Mouse (Mus musculus) C2C12 (cell line): ENCODE data around the gene Slc25a35. TPM values are rescaled to one million over a fixed set of nuclear protein-coding genes. Genes with fewer than 3 reads are reported as not detected.
"Not testable (repeated sequence)": the region's sequence is repeated elsewhere in the genome, so short reads cannot be mapped to it uniquely, and the experiment has no call there.

Source experiments
- H3K27me3 ChIP-seq: one replicate; pipeline ENCODE4 v1.6.1; 2011; ENCODE audit not compliant: control insufficient read depth, insufficient read depth, insufficient read length
- H3K36me3 ChIP-seq: one replicate; pipeline ENCODE4 v1.6.1; 2011; ENCODE audit not compliant: control insufficient read depth, insufficient read depth
- H3K4me3 ChIP-seq: one replicate; pipeline ENCODE4 v1.5.1; 2011; ENCODE audit warnings: mild to moderate bottlenecking, control low read depth; ENCODE audit not compliant: poor library complexity, insufficient read depth, severe bottlenecking
- H3K79me2 ChIP-seq: one replicate; pipeline ENCODE4 v1.6.1; 2011; ENCODE audit not compliant: control insufficient read depth, insufficient read depth
- H3K79me3 ChIP-seq: one replicate; pipeline ENCODE4 v1.6.1; 2011; ENCODE audit warnings: low read depth, control low read depth
- H3ac ChIP-seq: one replicate; pipeline ENCODE3; 2011; ENCODE audit warnings: low read depth; ENCODE audit not compliant: control insufficient read depth, insufficient read length
- CEBPB ChIP-seq: IDR thresholded peaks from one replicate; pipeline ENCODE4 v1.6.1; 2011; ENCODE audit warnings: low read depth, mild to moderate bottlenecking, control low read depth, moderate library complexity
- CTCF ChIP-seq: IDR thresholded peaks from one replicate; pipeline ENCODE4 v1.5.1; 2011; ENCODE audit not compliant: control insufficient read depth, insufficient read depth, insufficient read length
- FOSL1 ChIP-seq: IDR thresholded peaks from one replicate; pipeline ENCODE4 v1.8.0; 2011; ENCODE audit warnings: mild to moderate bottlenecking, low read length; ENCODE audit not compliant: poor library complexity, insufficient read depth, severe bottlenecking
- MAX ChIP-seq: IDR thresholded peaks from one replicate; pipeline ENCODE4 v1.6.1; 2011; ENCODE audit warnings: mild to moderate bottlenecking, control low read depth
- MYOD1 ChIP-seq: IDR thresholded peaks from one replicate; pipeline ENCODE4 v1.6.1; 2011; ENCODE audit warnings: low read depth; ENCODE audit not compliant: control insufficient read depth, insufficient read length
- MYOG ChIP-seq: IDR thresholded peaks from one replicate; pipeline ENCODE4 v1.6.1; 2011; ENCODE audit not compliant: control insufficient read depth, insufficient read length; ENCODE audit errors: extremely low read depth
- USF1 ChIP-seq: IDR thresholded peaks from one replicate; pipeline ENCODE4 v1.6.1; 2011; ENCODE audit warnings: low read depth, mild to moderate bottlenecking, control low read depth, moderate library complexity
- polyA plus RNA-seq: library from polyadenylated mRNA; unstranded; fragments of >200 nt; fragmentation: generic; extraction: Trizol; gene quantifications from one replicate; pipeline ENCODE4 v1.2.1, GENCODE M21; 2012; ENCODE audit warnings: missing spikeins

Slc25a35 gene
- polyA plus RNA-seq, 1 experiment, result 0.88 TPM

GRCm38 (mm10) chr11:68966554-68966953, 1.4 kb upstream of the Slc25a35 start:
- Histone ChIP-seq H3K79me3 (no peaks in the 10 kb centered on the region), H3K27me3 (no peaks in the 10 kb centered on the region), H3K36me3 (no peaks in the 10 kb centered on the region), H3K79me2 (no peaks in the 10 kb centered on the region), H3K4me3 (no peak overlapping the region), H3ac (no peak overlapping the region)
- TF ChIP-seq MYOD1 (no peak), MYOG (no peak), CEBPB (no peak), MAX (no peak), USF1 (no peak), FOSL1 (no peak), CTCF (no peak)

GRCm38 (mm10) chr11:68968752-68969151, 821 bp downstream of the Slc25a35 start:
- TF ChIP-seq USF1, result no peak
- TF ChIP-seq MAX, result no peak
- Histone ChIP-seq H3K79me2 (no peaks in the 10 kb centered on the region), H3ac (no peak overlapping the region), H3K79me3 (no peaks in the 10 kb centered on the region), H3K27me3 (no peaks in the 10 kb centered on the region), H3K4me3 (no peak overlapping the region), H3K36me3 (no peaks in the 10 kb centered on the region)

GRCm38 (mm10) chr11:68970232-68970631, 2.3 kb downstream of the Slc25a35 start:
- H3K79me3 ChIP-seq, result no peaks in the 10 kb centered on the region
- no peaks in the 10 kb centered on the region for H3K79me2 ChIP-seq
- no peak overlapping the region for H3ac ChIP-seq
- no peaks in the 10 kb centered on the region for H3K36me3 ChIP-seq
- H3K27me3 ChIP-seq, result no peaks in the 10 kb centered on the region
- no peak overlapping the region for H3K4me3 ChIP-seq
- no peak for TF ChIP-seq MAX
- TF ChIP-seq MYOG, result no peak
- no peak for TF ChIP-seq CEBPB
- no peak for TF ChIP-seq CTCF
- TF ChIP-seq USF1, result no peak
- no peak for TF ChIP-seq MYOD1
- no peak for TF ChIP-seq FOSL1

GRCm38 (mm10) chr11:68973250-68974058, 5.5 kb downstream of the Slc25a35 start:
- not testable (repeated sequence) for H3K79me3 ChIP-seq, H3K27me3 ChIP-seq, H3K79me2 ChIP-seq, H3K36me3 ChIP-seq
- Histone ChIP-seq H3ac (peak overlapping the region; percentile 68), H3K4me3 (peak overlapping the region; percentile 28)
- TF ChIP-seq MAX, result peak; percentile 87
- TF ChIP-seq USF1, result peak; percentile 29

- no peak overlapping the region for H3ac ChIP-seq
- H3K27me3 ChIP-seq, result no peaks in the 10 kb centered on the region
- no peaks in the 10 kb centered on the region for H3K79me3 ChIP-seq
- no peaks in the 10 kb centered on the region for H3K79me2 ChIP-seq
- H3K4me3 ChIP-seq, result peak overlapping the region; percentile 28
- no peak for TF ChIP-seq USF1
- no peak for TF ChIP-seq CTCF
- no peak for TF ChIP-seq MYOG
- no peak for TF ChIP-seq MAX
- TF ChIP-seq FOSL1, result no peak
- TF ChIP-seq MYOD1, result no peak
- TF ChIP-seq CEBPB, result no peak
- H3K36me3 ChIP-seq, result no peaks in the 10 kb centered on the region
These were observed 6.1 kb downstream of the Slc25a35 start for GRCm38 (mm10) chr11:68974059-68974450.

GRCm38 (mm10) chr11:68975085-68975484, 7.2 kb downstream of the Slc25a35 start, which contains the start of gene Rangrf:
Gene Rangrf, minus strand, starts transcription at chr11:68975185.
- H3ac ChIP-seq, result no peak within 1 kb of the TSS
- H3K79me3 ChIP-seq, result no peaks in the 10 kb centered on the region
- H3K36me3 ChIP-seq, result no peaks in the 10 kb centered on the region
- no peaks in the 10 kb centered on the region for H3K27me3 ChIP-seq
- H3K4me3 ChIP-seq, result peak within 1 kb of the TSS; percentile 28
- no peaks in the 10 kb centered on the region for H3K79me2 ChIP-seq
- TF ChIP-seq MAX (no peak), FOSL1 (no peak), USF1 (no peak), CTCF (no peak), MYOG (no peak), CEBPB (no peak), MYOD1 (no peak)
